Mouse (Mus musculus) kidney, adult 18-20 months (tissue): ENCODE measurements around the gene Ets1.

Experiments
- DNase-seq: peaks from one replicate; pipeline ENCODE4 v3.0.0; 2021

Gene Ets1

GRCm38 (mm10) chr9:32666611-32667517 lies 30.8 kb downstream of the Ets1 start:
- DNase-seq = no peak

DNA sequence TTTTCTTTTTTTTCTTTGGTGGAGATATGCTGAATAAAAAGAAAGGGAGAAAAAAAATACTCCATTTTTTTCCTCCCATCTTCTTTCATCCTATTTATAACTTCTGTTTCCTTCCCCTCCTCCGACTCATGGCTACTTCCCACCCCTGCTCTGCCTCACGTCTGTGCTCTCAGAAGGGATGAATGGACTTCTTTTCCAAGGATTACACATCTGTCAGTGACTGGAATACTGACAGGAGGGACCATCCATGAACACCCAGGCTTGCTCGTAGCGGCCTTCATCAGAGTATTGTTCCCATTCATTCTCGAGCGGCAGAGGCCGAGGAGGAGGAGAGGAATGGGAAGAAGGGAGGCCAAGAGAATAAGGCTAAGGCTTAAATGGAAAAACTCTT lies 31.5 kb downstream of the Ets1 start:
- DNase-seq = no peak

DNA sequence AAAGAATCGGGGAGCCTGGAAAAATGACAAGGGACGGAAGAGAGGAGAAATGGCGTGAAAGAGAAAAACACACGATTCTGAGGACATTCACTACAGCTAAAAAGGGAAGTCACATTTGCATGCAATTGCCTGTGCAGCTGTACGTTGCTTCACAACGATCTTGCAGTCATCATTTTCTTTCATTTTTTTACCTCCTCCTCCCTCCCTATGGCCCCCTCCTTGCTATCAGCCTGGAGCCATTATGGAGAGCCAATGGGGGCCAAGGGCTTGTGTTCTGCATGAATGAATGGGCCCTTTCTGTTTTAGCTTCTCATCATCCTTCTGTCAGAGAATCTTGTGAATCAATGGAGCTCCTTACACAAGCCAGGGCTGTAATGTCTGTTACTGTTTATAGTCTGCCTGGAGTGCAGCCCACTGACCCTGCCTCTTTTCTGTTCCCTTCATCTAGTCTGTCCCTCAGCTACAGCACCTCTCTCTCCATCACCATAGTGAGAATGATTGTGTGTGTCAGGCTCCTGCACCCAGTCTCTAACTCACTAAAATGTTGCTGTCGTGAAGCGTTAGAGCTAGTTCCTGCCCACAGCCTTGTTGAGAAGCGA lies 32.2 kb downstream of the Ets1 start:
- no peak for DNase-seq

GRCm38 (mm10) chr9:32669397-32669796 lies 33.4 kb downstream of the Ets1 start:
- DNase-seq = no peak

GRCm38 (mm10) chr9:32671970-32672859 lies 36.2 kb downstream of the Ets1 start:
- DNase-seq = peak; percentile 65

DNA sequence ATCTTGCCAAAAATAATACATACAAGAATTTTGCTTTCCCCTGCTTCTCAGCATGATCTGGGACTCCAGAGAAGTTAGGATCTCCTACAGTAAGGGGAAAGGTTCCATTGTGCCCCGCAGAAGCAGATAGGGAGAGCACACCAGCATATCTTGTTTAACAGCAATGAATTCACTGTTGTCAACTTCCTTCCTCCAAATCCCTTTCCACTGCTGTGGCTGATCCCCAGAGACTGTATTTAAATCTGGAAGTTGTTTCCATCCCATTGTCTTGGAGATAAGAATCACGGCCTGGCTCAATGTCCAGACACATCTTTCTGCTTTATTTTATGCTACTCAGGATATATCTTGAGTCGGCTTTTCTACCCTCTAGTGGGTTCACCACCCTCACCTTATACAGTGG lies 37.9 kb downstream of the Ets1 start:
- no peak for DNase-seq

DNA sequence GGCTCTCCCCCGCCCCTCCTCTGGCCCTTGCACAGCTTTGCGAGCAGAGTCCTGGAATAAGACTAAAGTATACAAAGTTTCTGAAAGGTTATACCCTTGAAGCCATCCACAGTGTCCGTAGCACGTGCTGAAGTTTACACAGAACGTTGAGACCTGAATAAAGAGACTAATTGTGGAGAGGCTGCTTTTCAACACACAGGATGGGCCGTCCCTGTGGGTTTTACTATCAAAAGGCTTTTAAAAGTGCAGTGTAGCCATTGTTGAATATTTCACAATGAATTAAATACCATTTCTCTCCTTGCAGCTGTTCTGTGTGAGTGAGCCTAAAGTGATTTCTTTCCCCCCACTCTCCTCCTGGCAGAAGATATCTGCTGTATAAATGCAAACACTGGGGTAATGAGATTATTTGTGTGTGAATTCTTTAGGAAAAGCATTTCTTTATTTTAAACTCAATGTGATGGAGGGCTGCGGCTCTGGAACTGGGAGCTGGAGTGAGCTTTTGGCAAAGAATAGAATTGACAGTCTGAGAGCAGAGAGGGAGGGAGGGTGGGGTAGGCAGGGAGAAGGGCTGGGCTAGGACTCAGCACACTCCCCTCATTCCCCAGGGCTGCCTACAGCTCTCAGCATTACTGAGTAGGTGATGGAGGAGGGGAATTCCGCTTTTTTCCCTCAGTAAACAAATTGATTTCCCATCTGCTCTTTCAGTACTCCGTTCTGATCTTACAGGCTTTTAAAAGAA lies 39.8 kb downstream of the Ets1 start:
- no peak for DNase-seq

DNA sequence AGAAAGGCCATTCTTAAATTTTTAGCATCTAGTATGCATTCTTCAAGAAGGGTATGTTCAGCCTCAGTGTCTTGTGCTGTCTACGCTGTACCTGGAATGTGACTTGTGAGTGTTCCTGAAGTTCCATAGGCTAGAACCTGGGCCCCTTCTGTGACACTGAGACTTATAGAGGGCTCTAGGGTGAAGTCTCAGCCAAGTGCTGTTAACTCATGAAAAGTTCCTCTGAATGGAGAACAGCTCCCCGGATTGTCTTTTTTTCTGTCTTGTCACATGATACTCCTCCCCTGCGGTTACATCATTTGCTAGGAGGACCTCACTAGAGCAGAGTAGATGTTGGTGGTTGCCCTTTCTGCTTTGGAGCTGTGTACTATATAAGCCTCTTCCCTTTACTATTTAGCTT lies 40.5 kb downstream of the Ets1 start:
- DNase-seq = no peak

- DNase-seq = no peak
Observed at GRCm38 (mm10) chr9:32677646-32678045, 41.6 kb downstream of the Ets1 start.

DNA sequence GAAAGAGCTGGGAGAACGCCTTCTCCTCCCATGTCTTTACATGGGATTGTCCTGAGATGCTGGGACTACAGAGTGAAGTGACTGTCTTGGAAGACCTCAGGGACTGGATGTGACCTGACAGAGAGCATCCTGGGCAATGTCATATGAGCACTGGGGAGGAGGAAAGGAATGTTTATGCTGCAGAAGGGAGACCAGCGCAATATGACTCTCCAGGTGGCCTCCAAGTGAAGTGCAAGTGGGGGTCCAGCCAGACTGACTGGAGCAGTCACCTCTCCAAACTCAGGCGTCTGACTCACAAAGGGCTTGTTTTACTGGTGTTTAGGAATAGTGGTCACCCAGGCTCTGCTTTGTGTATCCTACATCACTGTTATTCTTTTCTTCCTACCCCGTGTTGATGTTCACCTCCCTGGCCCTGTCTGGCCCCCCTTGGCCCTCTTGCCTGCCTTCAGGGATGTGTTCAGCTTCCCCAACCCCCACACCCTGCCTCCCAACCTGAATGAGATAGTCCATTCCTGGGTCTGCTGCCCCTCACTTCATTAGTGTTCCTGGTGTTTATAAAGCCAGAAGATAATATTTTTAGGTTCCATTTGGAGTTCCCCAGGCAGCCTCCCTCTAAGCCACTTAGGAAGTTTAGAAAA lies 42.2 kb downstream of the Ets1 start:
- DNase-seq = no peak

- no peak for DNase-seq
Observed at GRCm38 (mm10) chr9:32679531-32679930, 43.5 kb downstream of the Ets1 start.

GRCm38 (mm10) chr9:32680201-32680600 lies 44.2 kb downstream of the Ets1 start:
- DNase-seq = no peak

DNA sequence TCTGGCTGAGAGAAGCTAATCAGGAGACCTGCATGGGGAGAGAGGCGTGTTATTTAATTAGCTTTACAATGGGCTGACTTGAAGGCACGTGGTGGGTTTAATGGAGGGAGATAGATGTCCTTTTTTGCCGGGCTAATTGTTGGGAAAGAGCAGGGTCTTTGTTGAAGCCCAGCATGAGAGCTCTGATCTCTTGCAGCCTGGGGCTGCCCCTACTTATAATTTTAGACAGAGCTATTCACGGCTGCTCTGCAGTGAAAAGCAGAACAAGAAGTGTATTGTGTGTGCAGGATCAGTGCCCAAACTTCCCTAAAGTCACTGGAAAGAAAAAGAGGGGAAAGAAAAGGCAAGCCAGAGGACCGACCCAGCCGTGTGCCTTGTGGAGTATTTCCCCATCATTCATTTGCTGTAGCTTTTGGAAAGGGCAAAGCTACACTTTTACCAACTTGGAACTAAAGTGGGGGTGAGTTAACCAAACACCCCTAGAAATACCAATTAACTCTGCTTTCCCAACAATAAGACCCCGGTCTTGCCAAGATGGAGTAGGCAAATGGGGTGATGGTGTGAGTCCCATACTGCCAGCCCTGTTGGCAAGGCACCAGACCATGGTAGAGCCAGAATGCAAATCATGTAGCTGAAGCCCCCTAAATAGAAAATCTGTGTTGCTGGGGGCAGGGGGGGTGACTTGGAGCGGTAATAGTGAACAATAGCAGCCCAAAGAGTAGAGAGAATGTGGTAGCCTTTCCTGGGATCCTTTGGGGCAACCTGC lies 50.0 kb downstream of the Ets1 start:
- no peak for DNase-seq

DNA sequence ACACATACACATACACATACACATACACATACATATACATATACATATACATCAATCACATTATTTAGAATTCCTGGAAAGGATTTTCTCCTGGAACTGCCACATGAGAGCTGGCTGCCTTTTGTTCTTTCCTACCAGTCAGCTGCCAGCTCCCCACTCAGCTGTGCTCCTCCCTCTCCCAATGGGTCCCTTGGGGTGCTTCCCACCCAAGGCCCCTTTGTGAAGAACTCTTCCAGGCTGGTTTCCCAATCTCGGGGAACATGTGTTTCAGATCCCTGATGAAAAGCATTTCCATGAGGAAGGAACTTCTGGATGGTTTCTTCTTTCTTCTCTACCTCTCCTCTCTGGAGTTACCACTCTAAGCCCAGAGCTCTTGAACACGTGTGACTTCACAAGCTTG lies 52.3 kb downstream of the Ets1 start:
- DNase-seq = no peak

DNA sequence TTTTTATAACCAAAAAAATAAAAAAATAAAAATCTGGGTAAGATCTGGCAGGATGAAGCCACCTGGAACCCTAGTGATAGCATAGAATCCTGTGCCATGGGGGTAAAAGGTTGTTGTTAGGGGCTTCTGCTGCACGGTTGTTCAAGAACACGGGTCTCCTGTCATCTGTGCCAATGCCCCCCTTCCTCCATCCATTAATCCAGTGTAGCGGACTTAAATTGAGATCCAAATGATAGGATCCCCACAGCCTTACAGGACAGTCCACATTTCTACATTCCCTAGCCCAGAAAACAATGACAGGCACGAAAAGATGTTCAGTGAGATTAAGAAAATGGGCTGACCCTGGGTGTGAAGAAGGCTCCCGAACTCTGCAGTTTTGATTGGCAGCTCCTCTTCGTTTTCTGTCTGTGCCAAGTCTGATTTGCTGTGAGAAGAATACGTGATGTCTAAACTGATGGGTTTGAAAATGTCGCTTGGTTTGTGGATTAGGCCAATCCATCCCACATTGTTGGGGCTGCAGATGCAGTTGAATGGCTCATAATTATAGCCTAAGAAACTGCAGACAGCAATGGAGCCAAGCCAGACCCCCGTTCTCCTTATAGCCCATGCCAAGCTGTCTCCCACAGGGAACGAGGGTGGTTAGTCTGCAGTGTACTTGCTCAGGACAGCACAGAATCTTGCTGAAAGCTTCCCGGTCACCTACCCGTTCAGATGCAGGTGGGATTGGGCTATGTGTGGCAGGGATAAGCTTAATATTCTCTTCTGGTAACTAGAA lies 55.3 kb downstream of the Ets1 start:
- DNase-seq = peak; percentile 1

DNA sequence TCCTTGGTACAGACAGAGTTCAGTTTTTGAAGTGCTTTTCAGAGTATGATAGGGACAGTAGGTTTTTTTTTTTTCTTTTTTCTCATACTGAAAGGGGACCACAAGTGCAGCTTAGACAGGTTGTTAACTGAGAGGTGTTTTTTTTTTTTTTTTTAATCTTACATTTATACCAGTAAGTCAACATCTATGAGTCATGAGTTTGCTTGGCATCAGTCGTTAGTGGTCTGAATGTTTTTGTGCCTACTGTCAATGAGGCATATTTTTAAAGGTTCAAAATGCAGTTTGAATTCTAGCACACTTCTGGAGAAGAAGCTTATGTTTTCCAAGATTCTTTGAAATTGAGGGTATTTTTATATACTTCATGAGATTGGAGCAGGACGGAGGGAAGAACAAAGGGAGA lies 56.9 kb downstream of the Ets1 start:
- DNase-seq = no peak

- DNase-seq = no peak
Observed at GRCm38 (mm10) chr9:32693411-32693810, 57.4 kb downstream of the Ets1 start.

GRCm38 (mm10) chr9:32694111-32694824 lies 58.2 kb downstream of the Ets1 start:
- no peak for DNase-seq

GRCm38 (mm10) chr9:32694916-32695490 lies 59.0 kb downstream of the Ets1 start:
- no peak for DNase-seq
